Mouse (Mus musculus) spleen, embryonic (tissue): ENCODE results near the gene Kcnk3.

Source experiments
- CTCF ChIA-PET: fragments of 350-600 bp; sonication (Branson Sonifier 250); formaldehyde crosslinking; loops from one replicate; lab custom pipeline; 2022; lab: Charles Lee

The Kcnk3 gene

GRCm38 (mm10) chr5:30668637-30669495 is 80.9 kb downstream of the Kcnk3 start:
- CTCF ChIA-PET, result interaction anchor here (0.5 kb wide), 1 partner anchor 10 kb away, joined by 4 read pairs; no protein-coding TSS in a partner anchor

- CTCF ChIA-PET, result no interaction called here
Measured at GRCm38 (mm10) chr5:30669496-30669830, 81.5 kb downstream of the Kcnk3 start.

- CTCF ChIA-PET, result no interaction called here
Measured at GRCm38 (mm10) chr5:30670091-30670490, 82.1 kb downstream of the Kcnk3 start.

- CTCF ChIA-PET, result interaction anchor here (0.7 kb wide), 1 partner anchor 110 kb away, joined by 3 read pairs; no protein-coding TSS in a partner anchor
Measured at GRCm38 (mm10) chr5:30674001-30674400, 86.0 kb downstream of the Kcnk3 start.
